Mouse (Mus musculus) mesoderm, embryonic 11.5 days (tissue): ENCODE measurements at regions not wholly inside any gene's neighbourhood (a gene's known extent, or its start where the extent isn't known, plus 50 kb on each side); places are given as distances from the start of the nearest gene placed in this dataset.
A peak's percentile ranks its signal among the peaks of the same experiment; 100 is the strongest.

Source experiments
- DNase-seq: peaks from one replicate; pipeline ENCODE4 v3.0.0-alpha.2; 2012; ENCODE audit warnings: low read depth, low spot score

- DNase-seq: peak; percentile 48
Measured at GRCm38 (mm10) chr14:24081911-24082558, 67.7 kb upstream of the Kcnma1 start.

- DNase-seq: peak; percentile 28
Measured at GRCm38 (mm10) chr14:24068693-24069092, 54.4 kb upstream of the Kcnma1 start.

- DNase-seq: peak; percentile 81
Measured at GRCm38 (mm10) chr14:24067657-24068056, 53.4 kb upstream of the Kcnma1 start.

GRCm38 (mm10) chr14:24065231-24065767 lies 51.0 kb upstream of the Kcnma1 start:
- no peak for DNase-seq
